Mouse (Mus musculus) adipocyte (in vitro differentiated cells): ENCODE measurements at regions not wholly inside any gene's neighbourhood (a gene's known extent, or its start where the extent isn't known, plus 50 kb on each side); places are given as distances from the start of the nearest gene placed in this dataset.

Experiments used
- DNase-seq: peaks from one replicate; pipeline ENCODE4 v3.0.0-alpha.2; 2016; ENCODE audit warnings: low spot score

GRCm38 (mm10) chr11:45647888-45648287, 204.0 kb upstream of the Clint1 start:
- DNase-seq: no peak

GRCm38 (mm10) chr11:45656260-45656659, 195.6 kb upstream of the Clint1 start:
- no peak for DNase-seq

DNA sequence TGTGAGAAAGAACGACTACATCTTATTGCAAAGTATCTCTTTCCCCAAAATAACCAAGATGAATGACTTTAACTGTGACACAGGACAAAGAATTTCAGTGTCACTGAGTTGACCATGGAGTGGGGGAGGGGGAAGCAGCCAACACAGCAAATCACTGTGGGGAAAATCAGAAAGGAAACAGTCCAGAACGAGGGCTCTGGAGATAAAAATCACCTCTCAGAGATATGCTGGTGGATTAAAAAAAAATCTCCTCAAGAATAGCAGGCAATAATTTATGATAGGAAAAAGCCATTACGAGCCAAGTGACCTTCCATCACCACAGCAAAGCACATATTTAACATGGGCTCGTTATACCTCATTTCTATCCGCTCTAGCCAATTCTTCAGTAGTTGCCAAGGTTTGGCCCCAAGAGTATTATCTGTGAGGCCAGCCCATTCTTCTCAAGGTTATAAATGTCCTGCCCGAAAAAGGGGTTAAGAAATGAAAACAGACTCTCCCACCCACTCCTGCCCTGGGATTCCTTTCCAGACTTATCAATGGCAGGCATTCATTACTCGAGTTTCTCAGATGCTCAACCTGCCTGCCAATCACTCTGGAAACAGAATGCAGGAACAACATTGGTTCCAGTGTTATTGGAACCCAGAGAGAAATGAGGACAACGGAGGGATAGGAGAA, 181.6 kb upstream of the Clint1 start:
- no peak for DNase-seq

DNA sequence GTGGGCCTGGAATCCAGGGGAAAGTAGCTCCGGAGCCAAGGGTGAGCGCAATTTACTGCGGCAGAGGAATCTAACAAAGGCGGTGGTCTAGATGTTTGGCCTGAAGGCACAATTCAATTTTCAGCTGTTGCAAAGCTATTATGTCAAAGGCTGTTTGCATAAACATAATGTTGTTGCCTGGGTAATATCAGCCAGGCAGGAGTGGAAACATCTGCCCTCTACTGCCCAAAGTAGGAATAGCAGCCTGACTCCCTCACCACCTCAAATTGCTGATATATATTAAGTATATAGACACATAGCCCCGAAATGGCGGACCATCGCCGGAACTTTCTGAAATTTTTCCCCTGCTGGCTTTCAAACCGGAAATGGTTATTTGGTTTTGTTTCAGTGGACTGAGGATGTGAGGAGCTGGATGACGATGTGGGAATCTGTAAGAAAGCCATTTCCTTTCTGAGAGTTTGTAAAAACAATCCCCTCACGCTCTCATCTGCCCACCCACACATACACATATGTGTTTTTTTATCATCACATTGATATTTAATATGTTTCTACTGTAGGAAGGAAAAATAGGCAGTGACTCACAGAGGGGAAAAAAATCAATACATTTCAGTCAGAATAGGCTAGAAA, 173.1 kb upstream of the Clint1 start:
- DNase-seq: peak; percentile 77

DNA sequence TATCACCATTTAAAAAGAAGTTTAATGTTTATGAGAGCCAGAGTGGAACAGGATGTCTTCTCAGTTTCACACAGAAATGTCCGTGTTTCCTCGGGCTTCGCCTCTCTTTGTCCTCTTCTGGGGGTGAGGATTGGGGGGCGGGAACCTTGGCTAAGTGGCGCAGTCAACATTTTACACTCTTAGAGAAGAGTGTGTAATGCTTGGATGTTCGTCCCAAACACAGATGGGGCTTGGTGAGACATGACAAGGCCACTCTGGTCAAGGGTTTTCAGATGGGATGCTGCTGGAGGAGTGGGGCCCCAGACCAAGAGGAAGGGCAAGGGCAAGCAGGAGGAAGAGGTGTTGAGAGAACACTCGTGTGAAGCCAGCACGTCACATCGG, 172.6 kb upstream of the Clint1 start:
- DNase-seq: no peak

GRCm38 (mm10) chr11:45685571-45685970, 166.3 kb upstream of the Clint1 start:
- no peak for DNase-seq

GRCm38 (mm10) chr11:45693206-45693605, 158.6 kb upstream of the Clint1 start:
- DNase-seq: no peak

- DNase-seq: no peak
Measured at GRCm38 (mm10) chr11:45701506-45701905, 150.3 kb upstream of the Clint1 start.

- no peak for DNase-seq
Measured at GRCm38 (mm10) chr11:45702916-45703315, 148.9 kb upstream of the Clint1 start.

DNA sequence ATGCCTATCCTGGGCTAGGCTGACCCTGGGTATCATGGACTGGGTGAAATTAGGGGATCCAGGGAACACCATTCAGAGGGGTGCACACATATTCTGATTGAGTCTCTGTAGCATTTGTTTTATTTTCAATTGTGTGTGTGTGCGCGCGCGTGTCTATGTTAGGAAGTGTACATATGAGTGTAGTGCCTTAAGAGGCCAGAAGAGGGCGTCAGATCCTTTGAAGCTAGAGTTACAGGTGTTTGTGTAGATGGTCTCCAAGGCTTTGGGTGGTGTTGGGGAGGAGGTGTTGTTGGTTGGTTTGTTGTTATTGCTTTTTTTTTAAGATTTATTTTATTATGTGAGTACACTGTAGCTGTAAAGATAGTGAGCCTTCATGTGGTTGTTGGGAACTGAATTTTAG, 147.4 kb upstream of the Clint1 start:
- DNase-seq: no peak

DNA sequence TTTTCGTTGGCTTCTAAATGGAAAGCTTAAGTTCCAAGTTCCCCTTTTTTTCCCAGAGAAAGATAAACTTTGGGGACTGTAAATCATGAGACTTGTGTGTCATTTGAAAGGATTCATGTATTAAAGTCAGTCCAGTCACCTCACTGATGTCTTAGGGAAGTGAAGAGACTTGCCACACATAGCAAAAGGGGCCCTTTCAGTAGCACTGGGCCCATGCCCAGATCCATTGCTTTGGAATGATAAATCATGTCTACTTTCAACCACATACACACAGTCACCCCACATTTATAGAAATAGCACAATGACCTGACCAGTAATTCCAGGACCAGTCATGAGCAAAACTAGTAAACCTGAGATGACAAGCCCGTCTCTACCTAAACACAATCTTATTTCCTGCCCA, 133.2 kb upstream of the Clint1 start:
- DNase-seq: no peak

GRCm38 (mm10) chr11:45719821-45720220, 132.0 kb upstream of the Clint1 start:
- no peak for DNase-seq

DNA sequence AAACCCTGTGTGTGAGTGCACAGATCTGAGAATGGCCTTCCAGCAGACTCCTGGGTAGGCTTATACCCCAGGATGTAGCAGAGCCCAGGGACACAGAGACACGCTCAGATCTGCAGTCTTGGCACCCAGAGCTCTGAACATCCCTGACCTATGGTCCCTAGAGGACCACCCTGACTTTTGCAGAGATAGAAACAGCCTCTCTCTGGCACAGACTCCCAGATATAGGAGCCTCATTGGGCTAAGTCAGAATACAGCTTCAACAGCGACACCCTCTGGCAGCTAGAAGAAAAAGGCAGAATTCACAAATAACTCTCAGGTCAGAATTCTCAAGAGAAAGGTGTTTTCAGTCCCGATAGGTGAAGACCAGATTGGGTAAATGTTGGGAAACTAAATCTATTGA, 115.3 kb upstream of the Clint1 start:
- DNase-seq: peak; percentile 18

DNA sequence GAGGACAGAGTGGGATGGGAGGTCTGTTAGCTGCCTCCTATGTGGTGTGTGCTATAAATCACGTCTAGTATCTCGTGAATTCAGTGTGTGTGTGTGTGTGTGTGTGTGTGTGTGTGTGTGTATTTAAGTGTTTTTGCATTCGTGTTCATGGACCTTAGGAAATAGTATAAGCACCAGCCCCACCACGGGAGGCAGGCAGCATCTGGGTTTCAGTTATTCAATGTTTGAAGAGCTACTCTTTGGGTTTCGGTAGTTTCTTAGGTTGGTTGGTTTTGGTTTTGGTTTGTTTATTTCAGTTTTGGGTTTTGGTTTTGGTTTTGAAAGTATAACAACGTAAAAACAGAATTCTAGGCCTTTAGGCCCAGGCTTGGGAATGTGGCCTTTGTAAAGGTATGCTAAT, 113.5 kb upstream of the Clint1 start:
- DNase-seq: no peak

GRCm38 (mm10) chr11:45745941-45746340, 105.9 kb upstream of the Clint1 start:
- DNase-seq: no peak

DNA sequence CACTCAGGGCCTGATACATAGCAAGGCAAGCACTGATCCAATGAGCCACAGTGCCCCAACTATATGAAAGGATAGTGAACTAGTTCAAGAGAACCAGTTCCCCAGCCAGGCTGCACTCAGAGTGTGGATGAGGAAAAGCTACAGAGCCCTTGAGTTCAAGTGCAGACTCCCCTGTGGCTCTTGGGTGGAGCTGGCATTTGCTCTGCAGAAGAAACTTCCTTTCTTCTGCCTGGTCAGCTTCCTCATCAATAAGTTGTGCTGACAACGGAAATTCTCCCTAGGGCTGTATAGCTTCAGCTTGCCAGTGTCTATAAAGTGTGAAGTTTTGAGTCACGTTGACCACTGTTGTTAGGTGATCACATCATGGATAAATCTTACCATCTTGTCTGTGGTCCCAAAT, 101.6 kb upstream of the Clint1 start:
- DNase-seq: no peak

- peak; percentile 66 for DNase-seq
Measured at GRCm38 (mm10) chr11:45752237-45752636, 99.6 kb upstream of the Clint1 start.

- no peak for DNase-seq
Measured at GRCm38 (mm10) chr11:45752791-45753190, 99.1 kb upstream of the Clint1 start.

DNA sequence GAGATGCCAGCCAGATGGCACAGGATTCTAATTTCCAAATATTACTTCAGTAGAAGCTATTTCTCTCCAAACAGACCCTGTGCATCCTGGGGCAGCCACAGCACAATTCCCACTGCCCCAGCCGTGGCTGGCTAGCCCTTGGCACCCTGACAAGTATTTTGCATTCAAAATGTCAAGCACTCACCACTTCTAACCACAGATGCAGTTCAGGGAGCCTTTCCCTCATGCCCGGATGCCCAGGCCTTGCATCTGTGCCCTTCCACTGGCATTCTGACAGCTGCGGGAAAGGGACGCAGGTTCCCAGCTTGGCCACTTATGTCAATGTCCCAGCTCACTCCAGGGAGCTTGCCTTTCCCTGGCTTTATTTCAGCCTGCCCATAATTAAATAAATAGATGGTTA, 84.8 kb upstream of the Clint1 start:
- peak; percentile 26 for DNase-seq

- DNase-seq: no peak
Measured at GRCm38 (mm10) chr11:45782435-45782834, 69.4 kb upstream of the Clint1 start.

- DNase-seq: no peak
Measured at GRCm38 (mm10) chr11:45785806-45786205, 66.0 kb upstream of the Clint1 start.

DNA sequence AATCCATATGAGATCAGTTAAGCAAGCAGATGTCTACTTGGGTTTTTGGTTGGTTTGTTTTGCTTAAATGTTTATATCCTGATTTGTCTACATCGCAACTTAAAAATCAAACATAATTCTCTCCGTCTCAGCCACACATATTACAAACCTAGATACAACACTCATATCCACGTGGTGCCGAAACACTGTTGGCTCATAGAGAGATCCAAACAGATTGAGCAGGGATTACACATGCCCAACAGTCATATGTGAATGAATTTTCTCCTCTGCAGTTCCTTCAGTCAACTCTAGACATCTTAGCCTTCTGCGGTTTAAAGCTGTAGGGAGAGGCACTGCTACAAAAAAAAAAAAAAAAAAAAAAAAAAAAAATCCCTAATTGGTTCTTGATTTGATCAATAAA, 64.4 kb upstream of the Clint1 start:
- no peak for DNase-seq

- DNase-seq: no peak
Measured at GRCm38 (mm10) chr11:45789886-45790285, 62.0 kb upstream of the Clint1 start.

GRCm38 (mm10) chr11:45790504-45790903, 61.3 kb upstream of the Clint1 start:
- DNase-seq: no peak
